Mouse (Mus musculus) gastrocnemius, postnatal 10 days (tissue): ENCODE data around the gene Gfy. TPM values are rescaled to one million over a fixed set of nuclear protein-coding genes. Genes with fewer than 3 reads are reported as not detected.
A peak's percentile ranks its signal among the peaks of the same experiment; 100 is the strongest.

ENCODE experiments used
- DNase-seq: peaks from one replicate; pipeline ENCODE4 v3.0.0; 2021; ENCODE audit warnings: mixed read lengths
- total RNA-seq, 2 experiments: library from RNA; stranded (reverse); gene quantifications; 2 replicates each; pipeline ENCODE4 v1.2.3; 2021

Gfy gene
- total RNA-seq, 2 experiments from 2014 or later = 0.49 to 0.63 TPM

DNA sequence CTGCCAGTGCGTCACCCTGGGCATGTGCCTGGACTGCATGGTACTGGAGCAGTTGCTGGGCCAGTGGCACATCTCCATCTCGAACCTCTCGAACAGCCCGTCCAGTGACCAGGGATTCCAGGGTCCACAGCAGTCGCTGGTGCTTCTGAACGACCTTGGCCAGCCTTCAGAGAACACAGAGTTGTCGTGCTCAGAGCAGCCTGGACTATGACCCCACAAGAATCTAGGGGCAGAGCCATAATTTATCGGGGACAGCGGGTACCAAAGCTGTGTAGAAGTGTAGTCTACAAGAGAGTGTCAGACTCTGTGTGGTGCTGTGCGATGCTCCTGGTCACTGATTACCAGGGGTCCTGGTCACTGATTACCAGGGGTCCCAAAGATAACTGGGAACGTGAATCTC, 31.5 kb downstream of the Gfy start:
- DNase-seq = no peak

DNA sequence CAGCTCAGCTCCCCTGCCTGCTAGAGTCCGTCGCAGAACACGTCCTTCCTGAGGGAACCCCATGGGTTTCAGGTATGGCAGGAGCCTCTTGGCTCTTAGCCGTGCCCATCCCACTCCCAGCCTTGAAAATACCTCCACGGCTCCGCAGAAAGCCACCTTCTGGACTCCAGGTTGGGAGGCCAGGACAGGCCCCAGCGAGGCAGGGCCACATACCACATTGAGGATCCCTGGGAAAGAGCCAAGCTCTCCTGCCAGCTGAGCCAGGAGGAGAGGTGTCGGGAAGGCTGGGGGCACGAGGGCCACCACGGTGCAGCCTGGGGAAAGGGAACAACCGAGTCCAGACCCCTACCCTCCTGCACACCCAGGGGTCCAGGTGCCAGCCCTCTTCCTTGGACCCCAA, 32.1 kb downstream of the Gfy start:
- no peak for DNase-seq

DNA sequence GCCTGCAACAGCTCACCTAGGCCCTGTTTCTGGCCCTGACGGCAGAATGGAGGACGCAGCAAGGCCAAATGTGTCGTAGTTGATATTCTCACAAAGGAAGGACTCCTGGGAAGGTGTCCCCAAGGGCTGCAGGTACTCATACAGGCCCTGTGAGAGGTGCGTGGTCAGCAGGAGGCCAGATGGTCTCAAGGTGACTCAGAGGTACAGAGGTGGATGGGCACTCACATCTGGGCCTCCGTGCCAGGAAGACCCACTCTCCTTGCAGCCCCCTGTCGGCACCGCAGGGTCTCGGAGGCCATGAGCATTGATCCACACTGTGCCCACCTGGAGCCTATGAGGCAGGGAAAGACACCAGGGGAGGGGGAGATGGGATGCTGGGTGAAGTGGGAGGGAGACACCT, 33.9 kb downstream of the Gfy start:
- no peak for DNase-seq

DNA sequence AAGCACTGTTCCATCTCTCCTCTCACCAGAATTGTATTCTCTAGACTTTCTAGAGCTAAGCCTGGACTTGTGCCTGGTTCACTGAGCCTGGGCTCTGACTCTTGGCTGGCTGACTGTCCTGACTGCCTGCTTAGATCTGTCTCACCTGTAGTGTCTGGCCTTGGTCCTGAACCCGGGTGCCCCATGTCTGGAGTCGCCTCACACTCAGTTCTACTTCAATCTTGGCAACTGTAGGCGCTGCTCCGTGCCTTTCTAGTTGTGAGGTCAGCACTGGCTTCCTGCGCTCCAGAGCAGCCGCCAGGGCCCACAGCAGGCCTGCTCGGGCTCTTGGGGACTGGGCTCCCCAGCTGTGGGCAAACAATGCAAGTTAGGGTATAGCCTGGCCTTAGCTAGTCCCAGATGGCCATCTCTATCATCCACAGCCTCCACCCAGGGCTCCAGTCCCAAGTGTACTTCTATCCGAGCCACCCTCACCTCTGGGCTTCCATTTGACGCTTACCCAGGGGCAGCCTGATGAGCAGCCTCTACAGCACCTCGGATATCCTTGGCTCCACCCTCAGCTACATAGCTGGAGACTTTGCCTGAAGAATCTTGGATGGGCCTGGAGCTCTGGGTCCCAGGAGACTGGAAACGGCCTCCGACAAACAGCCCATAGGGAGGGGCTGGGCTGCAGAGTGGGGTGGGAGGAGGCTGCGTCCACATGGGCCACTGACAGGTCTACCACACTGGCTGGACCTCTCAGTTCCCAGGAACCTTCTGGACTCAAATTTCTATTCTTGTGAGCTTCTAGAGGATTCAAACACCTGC, 34.8 kb downstream of the Gfy start:
- no peak for DNase-seq

DNA sequence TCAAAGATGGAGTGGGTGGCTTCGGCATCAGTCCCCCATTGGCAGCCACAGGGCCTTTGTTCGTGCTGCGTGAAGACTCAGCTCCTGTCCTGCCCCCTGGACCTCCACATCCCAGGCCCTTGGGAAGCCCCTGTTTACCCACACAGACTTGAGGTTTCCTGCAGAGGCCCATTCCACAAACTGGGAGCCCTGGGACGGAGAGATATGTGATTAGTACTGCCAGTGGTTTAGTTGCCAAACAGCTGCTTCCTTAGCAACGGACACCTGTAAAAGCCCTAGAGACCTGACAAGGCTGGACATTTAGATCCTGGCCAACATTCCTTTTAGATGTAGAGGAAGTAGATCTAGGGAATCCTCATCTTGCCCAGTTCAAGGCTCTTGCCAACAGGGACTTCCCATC, 37.5 kb downstream of the Gfy start:
- DNase-seq = no peak

DNA sequence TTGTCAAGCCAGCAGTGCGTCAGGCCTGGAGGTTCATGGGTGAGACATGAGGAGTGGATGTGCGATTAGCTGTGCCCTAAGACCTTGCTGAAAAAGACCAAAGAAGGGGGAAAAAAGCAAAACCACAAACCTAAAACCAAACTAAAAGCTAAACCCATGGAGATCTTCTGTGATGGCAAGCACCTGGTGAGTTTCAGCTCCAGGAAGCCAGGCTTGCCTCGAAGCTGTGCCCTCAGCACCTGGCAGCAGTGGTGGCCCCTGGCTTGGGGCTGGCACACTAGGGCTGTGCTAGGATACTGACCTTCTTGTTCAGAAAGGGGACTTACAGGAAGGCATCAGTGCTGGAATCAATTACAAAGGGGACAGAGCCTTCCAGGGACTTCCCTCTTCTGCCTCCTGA, 38.0 kb downstream of the Gfy start:
- DNase-seq = no peak

DNA sequence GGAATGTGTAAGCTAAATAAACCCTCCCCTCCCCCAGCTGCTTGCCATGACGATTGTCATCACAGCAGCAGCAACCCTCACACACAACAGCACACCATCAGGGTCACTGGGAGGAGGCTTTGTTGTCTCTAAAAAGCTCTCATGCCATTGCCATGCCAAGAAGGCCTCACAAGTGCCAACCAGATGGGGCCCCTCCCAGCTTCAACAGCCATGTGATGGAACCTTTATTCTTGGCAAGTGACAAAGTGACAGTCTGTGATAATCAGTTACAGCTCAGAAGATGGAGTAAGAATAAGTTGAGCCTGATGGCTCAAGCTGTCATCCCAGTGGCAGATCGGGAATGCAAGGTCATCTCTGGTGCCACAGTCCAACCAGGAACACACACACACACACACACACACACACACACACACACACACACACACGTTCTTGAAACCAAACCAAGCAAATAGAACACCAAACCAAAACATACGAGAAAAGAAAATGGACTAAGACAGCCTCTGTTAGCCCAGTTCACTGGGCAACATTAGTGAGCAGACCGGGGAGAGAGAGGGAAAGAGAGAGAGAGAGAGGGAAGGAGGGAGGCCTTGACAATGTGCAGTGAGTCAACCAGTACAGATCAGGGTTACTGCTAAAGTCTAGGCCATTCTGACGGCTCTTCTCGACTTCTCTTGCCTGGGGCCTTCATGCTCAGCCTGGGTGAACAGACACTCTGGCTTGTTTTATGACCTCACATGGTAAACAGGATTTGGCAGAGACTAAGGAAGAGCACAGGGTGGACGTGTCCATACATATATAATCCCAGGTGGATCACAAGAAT, 39.3 kb downstream of the Gfy start:
- no peak for DNase-seq

DNA sequence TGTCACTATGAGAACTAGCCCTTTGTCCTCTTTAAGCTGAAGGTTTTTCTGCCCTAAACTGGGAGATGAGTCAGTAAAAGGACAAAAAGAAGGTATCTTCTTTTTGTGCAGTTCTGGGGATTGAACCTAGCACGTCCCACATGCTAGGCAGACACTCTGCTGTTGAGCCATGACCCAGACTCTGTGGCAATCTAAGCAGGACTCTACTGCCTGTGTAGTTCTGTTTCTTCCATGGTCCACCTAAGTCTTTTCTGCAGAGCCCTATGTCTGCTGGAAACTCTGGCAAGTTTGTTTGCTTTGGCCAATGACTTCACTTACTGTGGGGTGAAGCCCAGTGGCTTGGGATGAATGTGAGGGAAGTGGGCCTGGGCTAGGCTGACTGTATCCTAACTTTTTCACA, 41.0 kb downstream of the Gfy start:
- DNase-seq = no peak

DNA sequence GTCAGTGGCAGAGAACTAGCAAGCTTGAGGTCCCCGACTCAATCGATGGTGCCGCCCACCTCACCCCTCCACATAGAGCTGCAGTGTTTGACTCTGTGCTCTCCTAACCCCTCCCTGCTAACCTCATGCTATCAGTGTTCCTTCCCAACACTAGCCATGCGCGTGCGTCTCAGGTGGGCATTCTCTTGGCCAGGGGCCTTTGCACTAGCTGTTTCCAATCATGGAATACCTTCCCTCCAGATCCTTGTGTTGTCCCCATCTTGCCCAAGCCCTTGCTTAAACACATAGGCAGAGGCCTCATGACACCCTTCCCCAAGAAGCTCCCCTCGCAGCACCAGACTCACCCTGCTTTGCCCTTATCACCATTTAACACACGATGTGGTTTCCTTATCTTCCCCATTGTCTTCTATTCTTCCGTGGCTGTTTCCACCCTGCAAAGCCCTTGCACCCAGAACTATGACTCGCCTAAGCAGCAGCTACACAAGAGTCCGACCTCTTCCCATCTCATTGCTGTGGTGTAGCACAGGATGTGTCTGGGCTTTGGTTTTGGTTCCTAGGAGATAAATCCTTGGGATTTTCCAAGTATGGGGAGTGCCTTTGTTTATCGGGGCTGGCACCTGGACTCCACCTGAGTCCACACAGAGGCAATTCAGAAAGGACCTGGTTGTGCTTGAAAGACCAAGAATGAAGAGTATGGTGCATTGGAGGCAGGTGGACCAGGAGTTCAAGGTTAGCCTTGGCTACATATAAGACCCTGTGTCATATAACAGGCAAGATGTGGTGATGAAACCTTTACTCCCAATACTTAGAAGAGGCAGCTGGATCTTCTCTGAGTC, 42.0 kb downstream of the Gfy start:
- no peak for DNase-seq

DNA sequence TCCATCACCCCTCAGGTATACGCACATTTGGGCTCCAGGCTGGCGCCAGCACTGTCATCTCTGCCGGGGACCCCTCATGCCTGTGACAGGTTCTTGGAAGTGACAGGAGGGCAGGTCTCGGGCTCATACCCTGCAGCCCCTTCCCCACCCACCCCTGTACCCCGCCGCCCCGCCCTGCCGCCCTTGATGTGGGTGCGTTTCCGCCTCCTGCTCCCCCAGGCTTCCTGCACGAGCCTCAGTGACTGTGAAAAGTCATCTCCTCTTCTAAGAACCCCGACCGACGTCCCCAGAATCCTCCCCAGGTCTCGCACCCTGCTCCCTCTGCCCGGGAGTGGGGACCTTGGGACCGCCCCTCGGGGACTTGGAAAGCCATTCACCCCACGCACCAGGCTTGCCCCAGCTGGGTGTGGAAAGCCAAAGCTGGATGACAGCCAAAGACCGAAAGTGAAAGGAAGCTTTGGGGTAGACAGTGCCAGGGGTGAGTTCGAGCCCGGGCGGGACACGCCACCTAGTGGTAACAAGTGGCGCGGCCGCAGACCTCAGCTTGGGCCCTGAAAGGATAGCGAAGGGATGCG, 43.3 kb downstream of the Gfy start, which contains the start of the genes Gm45713 and Flt3l:
Gene Gm45713 (minus strand): TSS at position 239 of the 575 bp plus-strand sequence.
Gene Flt3l (minus strand): TSS at position 440 of the 575 bp plus-strand sequence.
- DNase-seq = peak; percentile 94

DNA sequence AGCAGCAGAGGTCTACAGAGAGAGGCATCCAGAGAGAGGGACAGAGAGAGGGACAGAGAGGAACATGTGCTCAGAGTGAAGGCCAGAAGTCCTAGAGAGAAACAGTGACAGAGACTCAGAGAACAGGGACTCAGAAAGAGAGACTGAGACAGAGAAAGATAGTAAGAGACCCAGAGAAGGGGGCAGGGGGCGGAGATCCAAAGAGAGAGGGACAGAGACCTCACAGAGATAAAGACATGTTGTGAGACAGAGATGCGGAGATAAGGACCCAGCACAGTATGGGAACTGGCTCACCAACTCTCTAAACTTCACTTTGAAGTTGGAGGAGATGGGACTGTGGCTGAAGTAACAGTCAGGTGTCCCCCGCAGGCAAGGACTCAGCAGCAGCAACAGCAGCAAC, 44.0 kb downstream of the Gfy start:
- no peak for DNase-seq

DNA sequence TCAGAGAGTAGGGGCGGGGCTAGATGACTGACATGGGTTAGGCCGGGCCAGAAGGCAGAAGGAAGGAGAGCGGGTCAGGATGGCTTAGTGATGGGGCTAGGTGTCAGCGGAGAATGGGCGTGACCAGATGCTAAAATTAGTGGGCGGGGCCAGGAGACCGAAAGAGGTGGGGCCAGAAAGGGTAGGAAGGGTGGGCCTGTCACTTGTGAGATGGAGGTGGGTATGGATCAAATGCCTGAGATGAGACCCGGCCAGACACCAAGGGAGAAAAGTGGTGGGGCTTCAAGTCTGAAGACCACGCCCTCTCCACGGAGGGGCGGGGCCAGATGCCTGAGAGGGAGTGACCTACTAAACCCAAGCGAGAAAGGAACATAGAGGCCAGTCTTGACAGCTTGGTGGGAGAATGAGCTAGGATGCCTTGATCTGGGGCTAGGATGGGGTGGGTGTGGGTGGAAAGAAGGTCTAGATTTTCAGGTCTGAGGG, 44.8 kb downstream of the Gfy start:
- peak; percentile 50 for DNase-seq

DNA sequence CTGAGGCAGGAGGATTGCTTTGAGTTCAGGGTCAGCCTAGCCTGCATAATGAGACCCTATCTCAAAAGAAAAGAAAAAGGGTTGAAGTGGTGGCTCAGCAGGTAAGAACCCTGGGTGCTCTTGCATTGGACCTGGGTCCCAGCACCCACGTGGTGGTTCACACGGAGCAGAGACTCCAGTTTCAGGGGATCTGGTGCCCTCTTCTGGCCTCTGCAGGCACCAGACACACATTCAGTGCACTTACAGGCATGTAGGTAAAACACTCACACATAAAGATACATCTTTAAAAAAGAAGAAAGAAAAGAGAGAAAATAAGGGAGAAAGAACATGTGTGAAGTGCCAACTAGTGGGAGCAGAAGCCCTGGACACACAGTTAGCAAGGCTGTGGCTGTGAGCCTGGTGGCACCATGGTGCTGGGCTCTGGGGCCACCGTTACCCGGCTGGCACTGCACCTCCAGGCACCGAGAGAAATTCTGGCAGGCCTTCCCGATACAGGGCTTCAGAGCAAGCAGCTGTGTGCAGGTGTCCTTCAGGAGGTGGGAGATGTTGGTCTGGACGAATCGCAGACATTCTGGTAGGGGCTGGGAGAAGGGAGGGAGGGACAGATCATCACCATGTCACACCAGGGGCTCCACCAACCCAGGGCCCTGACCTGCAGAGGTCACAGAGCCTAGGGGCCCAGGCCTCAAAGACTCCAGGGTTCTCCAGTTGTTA, 45.8 kb downstream of the Gfy start:
- no peak for DNase-seq

DNA sequence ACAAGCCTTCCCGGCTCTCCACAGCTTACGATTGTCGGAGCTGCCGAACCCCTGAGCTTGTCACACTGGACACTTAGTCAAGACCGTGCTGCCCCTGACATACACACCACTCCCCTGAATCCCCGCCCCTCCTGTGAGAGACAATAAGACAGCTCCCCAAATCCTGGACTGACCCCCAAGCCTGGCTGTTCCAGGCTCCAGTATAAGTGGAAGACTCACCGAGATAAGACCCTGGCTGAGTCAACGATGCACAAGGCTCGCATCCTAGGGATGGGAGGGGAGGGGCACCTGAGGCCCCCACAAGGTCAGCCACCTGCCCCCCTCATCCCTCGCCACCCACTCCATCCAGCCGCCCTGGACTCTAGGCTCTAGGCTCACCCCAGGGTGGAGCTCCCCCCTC, 47.5 kb downstream of the Gfy start:
- DNase-seq = no peak

DNA sequence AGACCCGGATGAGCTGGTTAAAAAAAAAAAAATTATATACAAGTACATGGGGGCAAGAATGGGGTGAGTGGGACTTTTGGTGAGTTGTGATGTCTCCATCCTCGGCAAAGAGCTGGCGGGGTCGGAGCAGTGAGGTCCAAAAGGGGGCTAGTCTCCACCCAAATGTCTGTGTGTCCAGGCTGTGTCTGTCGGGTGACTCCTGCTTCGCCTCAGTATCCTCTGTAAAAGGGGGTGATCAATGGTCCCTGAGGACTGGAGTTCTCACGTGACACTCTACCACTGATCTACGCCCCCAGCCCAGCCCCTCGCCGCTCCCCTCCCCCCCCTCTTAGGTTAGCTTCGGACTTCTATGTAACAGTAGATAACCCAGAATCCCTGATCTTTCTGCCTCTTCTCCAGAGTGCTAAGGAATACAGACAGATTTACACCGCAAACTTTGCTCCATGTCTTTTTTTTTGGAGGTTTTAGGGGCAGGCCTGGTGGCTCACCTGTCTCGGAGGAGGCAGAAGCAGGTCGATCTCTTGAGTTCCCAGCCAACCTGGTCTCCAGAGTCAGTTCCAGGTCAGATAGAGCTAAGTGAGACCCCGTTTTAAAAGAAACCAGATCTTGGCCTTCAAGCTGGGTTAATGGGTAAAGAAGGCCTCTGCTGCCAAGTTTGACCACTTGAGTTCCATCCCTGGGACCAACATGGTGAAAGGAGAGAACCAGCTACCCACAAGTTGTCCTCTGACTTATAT, 49.4 kb downstream of the Gfy start:
- DNase-seq = no peak

DNA sequence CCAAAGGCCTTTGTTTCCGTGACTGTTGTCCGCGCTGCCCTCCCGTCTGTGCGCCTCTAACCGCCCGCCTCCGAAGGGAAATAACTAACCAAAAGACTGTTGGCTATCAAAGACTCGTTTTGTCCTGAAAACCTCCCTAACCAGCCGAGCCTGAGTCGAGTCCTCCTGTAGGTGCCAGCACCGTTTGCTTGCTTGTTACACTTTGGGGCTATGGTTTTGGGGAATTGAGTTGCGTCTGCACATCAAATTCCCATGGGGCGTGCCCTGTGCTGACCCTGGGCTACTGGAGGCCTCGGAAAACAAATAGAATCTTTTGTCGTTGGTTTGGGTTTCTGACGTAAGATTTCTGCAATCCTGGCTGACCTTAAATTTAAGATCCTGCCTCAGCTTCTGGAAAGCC, 50.1 kb downstream of the Gfy start:
- peak; percentile 52 for DNase-seq

DNA sequence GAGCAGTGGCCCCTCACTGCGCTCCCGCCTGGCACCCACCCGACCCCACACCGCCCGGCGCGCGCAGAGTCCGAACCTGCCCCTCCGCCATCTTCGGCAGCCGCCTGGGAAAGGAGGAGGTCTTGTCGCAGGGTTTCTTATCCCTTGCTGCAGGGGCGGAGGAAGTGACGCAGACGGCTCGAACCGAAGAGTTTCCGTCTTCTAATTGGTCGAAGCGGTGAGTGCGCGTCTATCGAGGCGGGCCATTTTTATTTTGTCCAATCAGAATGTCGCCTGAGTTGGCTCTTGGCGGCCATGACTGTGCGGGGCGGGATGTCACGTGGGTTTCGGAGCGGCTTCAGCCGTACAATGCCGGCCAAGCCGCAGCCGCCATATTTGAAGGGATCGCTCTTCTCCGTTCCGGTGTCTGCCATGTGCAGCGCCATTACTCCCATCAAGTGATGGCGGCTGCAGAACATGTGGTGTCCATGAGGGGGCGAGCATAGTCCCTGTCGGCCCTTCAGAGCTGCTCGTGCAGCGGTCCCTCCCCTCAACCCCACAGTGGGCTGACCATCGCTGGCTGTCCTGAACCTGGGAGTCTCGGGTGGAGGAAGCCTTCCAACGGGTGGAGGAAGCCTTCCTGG, 50.6 kb downstream of the Gfy start, which contains the start of gene Rpl13a:
Gene Rpl13a (minus strand): TSS at position 138 of the 623 bp plus-strand sequence.
- DNase-seq = peak; percentile 90

DNA sequence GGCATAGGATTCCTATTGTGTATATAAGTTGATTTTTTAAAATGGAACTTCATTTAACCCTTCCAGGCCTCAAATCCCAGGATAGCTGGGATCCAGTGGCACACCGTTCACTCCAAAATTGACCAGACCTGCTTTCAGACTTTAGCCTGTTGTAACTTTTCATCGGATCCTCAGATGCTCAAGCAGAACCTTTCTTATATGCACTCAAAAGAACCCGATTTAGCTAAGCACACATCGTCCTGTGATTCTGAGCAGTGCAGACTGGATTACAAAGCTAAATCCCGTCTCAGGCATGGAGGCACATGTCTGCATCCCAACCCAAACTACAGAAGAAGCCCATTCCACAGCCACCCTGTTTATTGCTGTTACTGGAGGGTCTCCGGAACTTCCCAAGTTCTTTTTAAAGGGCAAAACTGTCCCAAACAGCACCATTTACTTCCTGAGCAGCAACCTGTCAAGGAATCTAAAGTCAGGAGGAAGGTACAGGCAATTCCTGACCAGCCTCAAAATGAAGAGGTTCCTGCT, 51.6 kb downstream of the Gfy start:
- DNase-seq = no peak

DNA sequence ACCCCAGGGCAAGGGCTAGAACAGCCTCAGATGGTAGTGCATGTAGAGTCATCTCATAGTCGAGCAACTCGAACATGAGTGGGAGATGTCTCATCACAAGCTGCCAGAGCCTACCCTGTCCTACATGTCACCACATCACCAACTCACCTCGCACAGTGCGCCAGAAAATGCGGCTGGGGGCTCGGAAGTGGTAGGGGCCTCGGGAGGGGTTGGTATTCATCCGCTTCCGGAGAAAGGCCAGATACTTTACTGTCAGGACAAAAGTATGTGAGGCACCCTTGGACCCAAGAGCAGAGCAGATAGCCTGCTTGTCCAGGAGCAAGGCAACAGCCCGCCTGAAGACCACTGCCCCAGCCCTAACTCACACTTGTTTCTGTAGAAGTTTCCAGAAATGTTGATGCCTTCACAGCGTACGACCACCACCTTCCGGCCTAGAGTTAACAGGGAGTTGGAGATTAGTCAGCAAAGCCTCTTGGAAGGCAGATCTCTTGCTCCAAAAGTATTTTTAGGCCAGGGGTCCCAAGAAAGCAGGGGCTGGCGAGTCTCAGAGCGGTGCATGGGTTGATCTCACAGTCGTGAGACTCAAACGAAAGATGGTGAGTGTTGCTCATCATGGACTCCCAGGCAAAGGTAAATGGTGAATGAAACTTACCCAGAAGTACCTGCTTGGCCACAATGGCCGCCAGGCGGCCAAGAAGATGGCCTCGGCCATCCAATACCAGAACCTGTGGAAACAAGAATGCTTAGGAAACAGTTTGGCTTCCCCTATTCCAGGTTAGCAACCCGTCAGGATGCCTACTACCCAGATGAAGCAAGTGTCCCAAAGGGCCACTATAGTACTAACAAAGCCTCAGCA, 52.3 kb downstream of the Gfy start:
- DNase-seq = no peak
